Mouse (Mus musculus) bone marrow, adult 2 months (tissue): ENCODE measurements at regions not wholly inside any gene's neighbourhood (a gene's known extent, or its start where the extent isn't known, plus 50 kb on each side); places are given as distances from the start of the nearest gene placed in this dataset.

Experiments
- CTCF ChIP-seq: fragments of 200-500 bp; IDR thresholded peaks from 2 replicates; pipeline ENCODE4 v1.5.1; 2011; ENCODE audit warnings: low read length, control low read depth; ENCODE audit not compliant: control insufficient read depth, insufficient read depth
- POLR2A ChIP-seq: fragments of 200-500 bp; IDR thresholded peaks from 2 replicates; pipeline ENCODE4 v1.6.1; 2011; ENCODE audit warnings: low read depth, mild to moderate bottlenecking, control low read depth, low read length, borderline replicate concordance; ENCODE audit not compliant: control insufficient read depth

DNA sequence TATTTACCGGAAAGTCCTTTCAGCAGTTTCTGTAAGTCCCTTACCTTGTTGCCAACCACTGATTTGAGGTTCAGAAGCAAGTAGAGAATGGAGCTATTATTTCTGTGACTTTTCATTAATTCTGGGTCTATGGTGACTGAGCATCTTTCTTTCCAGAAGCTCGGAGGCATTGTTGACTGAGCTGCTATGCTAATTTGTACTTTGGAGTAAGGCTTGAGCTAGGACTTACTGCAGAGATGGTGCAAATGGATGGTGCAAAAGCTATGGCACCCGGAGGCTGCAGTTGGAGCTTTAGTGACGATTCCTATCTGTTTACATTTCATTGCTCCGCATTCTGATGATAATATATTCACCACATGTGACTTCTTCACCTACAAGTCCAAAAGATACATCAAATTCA lies 266.2 kb downstream of the Spry2 start:
- TF ChIP-seq POLR2A: no peak
- no peak for TF ChIP-seq CTCF
